Mouse (Mus musculus) heart, embryonic 14.5 days (tissue): ENCODE measurements at regions not wholly inside any gene's neighbourhood (a gene's known extent, or its start where the extent isn't known, plus 50 kb on each side); places are given as distances from the start of the nearest gene placed in this dataset.

Source experiments
- ATAC-seq: fragments of 200-750 bp; cut with Nextera tagmentation; 2 replicates; pipeline ENCODE4 v1.8.0; 2017; ENCODE audit warnings: low read depth, moderate TSS enrichment; ENCODE audit not compliant: insufficient number of reproducible peaks, insufficient read depth, low FRiP score
- H3K27ac ChIP-seq, 2 experiments: fragments of 200-500 bp in 1 of 2; fragments of 300-500 bp in 1 of 2; sonication (generic) in 1 of 2; replicated peaks in 1 of 2; 2 replicates each; pipeline ENCODE4 v1.5.1; 2012 to 2014; ENCODE audit warnings: low read depth in 2 of 2, low read length in 2 of 2, control low read depth in 1 of 2, mild to moderate bottlenecking in 1 of 2, mixed read lengths in 1 of 2; ENCODE audit not compliant: control insufficient read depth in 1 of 2, insufficient read depth in 1 of 2
- H3K27me3 ChIP-seq: fragments of 300-500 bp; sonication (generic); 2 replicates; pipeline ENCODE4 v1.6.1; 2014; ENCODE audit warnings: mild to moderate bottlenecking, low read length, control low read depth; ENCODE audit not compliant: control insufficient read depth, insufficient read depth
- H3K36me3 ChIP-seq: fragments of 300-500 bp; sonication (generic); 2 replicates; pipeline ENCODE4 v1.6.1; 2014; ENCODE audit warnings: mild to moderate bottlenecking, control low read depth, low read length, mixed read lengths; ENCODE audit not compliant: control insufficient read depth, insufficient read depth
- H3K4me1 ChIP-seq, 2 experiments: fragments of 200-500 bp in 1 of 2; fragments of 300-500 bp in 1 of 2; sonication (generic) in 1 of 2; 2 replicates each; pipeline ENCODE4 v1.6.1; 2012 to 2014; ENCODE audit warnings: low read length in 2 of 2, control low read depth in 1 of 2, mixed read lengths in 1 of 2; ENCODE audit not compliant: control insufficient read depth in 2 of 2, insufficient read depth in 2 of 2
- H3K4me2 ChIP-seq: fragments of 300-500 bp; sonication (generic); 2 replicates; pipeline ENCODE4 v1.6.1; 2014; ENCODE audit warnings: mild to moderate bottlenecking, low read length
- H3K4me3 ChIP-seq, 2 experiments: fragments of 200-500 bp in 1 of 2; fragments of 300-500 bp in 1 of 2; sonication (generic) in 1 of 2; 2 replicates each; pipeline ENCODE4 v1.5.1; 2012 to 2014; ENCODE audit warnings: low read length in 2 of 2, mild to moderate bottlenecking in 2 of 2, control low read depth in 1 of 2, low read depth in 1 of 2, moderate library complexity in 1 of 2; ENCODE audit not compliant: control insufficient read depth in 1 of 2, insufficient read depth in 1 of 2
- H3K9ac ChIP-seq: fragments of 300-500 bp; sonication (generic); 2 replicates; pipeline ENCODE4 v1.6.1; 2014; ENCODE audit warnings: mild to moderate bottlenecking, low read length
- H3K9me3 ChIP-seq: fragments of 300-500 bp; sonication (generic); 2 replicates; pipeline ENCODE4 v1.6.1; 2016; ENCODE audit warnings: low read length, control low read depth; ENCODE audit not compliant: control insufficient read depth
- WGBS: fragments of 180-500 bp; shearing (Covaris S2); extraction: QIAGEN DNeasy Blood & Tissue Kit; methylation state at CpG from one replicate; pipeline ENCODE4 v1.1.7; 2014; 5-methylcytosine and 5-hydroxymethylcytosine counted together

DNA sequence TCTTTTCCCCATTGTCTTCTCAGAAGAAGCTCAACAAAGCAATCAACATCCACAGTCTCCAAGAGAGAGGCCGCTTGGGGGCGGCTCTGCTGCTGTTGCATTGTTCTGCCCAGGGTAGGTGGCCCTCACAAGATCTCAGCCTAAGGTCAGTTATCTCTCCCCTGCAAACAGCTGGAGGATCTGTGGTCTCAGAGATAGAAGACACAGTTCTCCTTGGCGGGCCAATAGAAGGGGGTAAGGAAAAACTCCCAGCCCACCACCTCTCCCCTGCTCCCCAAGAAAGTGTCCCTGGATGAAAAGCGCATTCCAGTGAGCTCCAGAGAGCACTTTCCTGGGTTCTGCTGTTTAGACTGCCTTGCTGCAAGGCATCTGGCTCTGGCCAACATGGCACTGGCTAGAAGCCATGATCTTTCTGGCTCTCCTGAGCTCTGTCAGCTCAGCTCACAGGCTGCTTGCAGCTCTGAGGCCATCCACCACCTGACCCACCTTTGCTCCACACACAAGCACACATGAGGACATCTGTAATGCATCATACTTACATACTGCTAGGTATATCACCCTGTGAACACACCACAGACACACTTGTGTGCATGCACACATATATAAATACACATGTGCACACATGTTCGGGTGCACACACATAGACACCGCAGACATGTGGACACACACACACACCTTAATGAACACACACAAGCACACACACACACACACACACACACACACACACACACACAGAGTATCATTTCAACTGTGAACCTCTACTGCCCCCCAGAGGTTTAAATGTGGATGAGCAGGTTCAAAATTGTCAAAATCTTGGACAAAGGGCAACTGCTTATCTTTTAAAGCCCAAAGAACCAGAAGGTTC lies 307.7 kb downstream of the Diras2 start:
- H3K9ac ChIP-seq: peak overlapping the region; percentile 35; the same call in 1 of the 2 replicates
- H3K4me1 ChIP-seq: peaks cover 14 to 16% of the 10 kb centered on the region in 2 experiments
- no peak overlapping the region for H3K4me3 ChIP-seq
- H3K27ac ChIP-seq: peak overlapping the region in 1 of 2 experiments; percentile 45; a peak in 1 of 4 replicates
- ATAC-seq: no peak
- peaks cover 9% of the 10 kb centered on the region; the same call in 1 of the 2 replicates for H3K9me3 ChIP-seq
- no peak overlapping the region for H3K4me2 ChIP-seq
- H3K27me3 ChIP-seq: no peaks in the 10 kb centered on the region
- WGBS: 47% methylated on average over 6 of the region's 6 CpGs
- H3K36me3 ChIP-seq: no peaks in the 10 kb centered on the region

GRCm38 (mm10) chr13:52233971-52234370 lies 297.1 kb downstream of the Diras2 start:
- no peak overlapping the region for H3K9ac ChIP-seq
- no peak for ATAC-seq
- 72% methylated on average over 5 of the region's 5 CpGs for WGBS
- H3K4me2 ChIP-seq: no peak overlapping the region
- H3K36me3 ChIP-seq: no peaks in the 10 kb centered on the region
- no peaks in the 10 kb centered on the region for H3K9me3 ChIP-seq
- H3K4me1 ChIP-seq: peaks cover 7 to 8% of the 10 kb centered on the region in 2 experiments; a peak in 3 of 4 replicates
- H3K4me3 ChIP-seq: no peak overlapping the region
- no peak overlapping the region for H3K27ac ChIP-seq
- H3K27me3 ChIP-seq: no peaks in the 10 kb centered on the region

GRCm38 (mm10) chr13:52236105-52236504 lies 295.0 kb downstream of the Diras2 start:
- WGBS: 11% methylated on average over 10 of the region's 10 CpGs

GRCm38 (mm10) chr13:52239563-52239962 lies 291.5 kb downstream of the Diras2 start:
- H3K4me1 ChIP-seq: peaks cover 7 to 8% of the 10 kb centered on the region in 2 experiments; a peak in 3 of 4 replicates
- 83% methylated on average over 1 of the region's 1 CpGs for WGBS
- ATAC-seq: no peak
- 0 out of 2 replicates have a peak, but pooled peaks cover 6% of the 10 kb centered on the region for H3K9me3 ChIP-seq
- H3K9ac ChIP-seq: no peak overlapping the region
- no peak overlapping the region for H3K27ac ChIP-seq
- H3K4me3 ChIP-seq: no peak overlapping the region
- H3K4me2 ChIP-seq: no peak overlapping the region
- H3K27me3 ChIP-seq: no peaks in the 10 kb centered on the region
- H3K36me3 ChIP-seq: no peaks in the 10 kb centered on the region

More at GRCm38 (mm10) chr13:52236105-52236504, 295.0 kb downstream of the Diras2 start:
- Histone ChIP-seq H3K4me3 (no peak overlapping the region; a peak in 1 of 4 replicates), H3K36me3 (no peaks in the 10 kb centered on the region), H3K4me1 (peaks cover 7 to 8% of the 10 kb centered on the region in 2 experiments; a peak in 3 of 4 replicates), H3K9me3 (no peaks in the 10 kb centered on the region), H3K27ac (peak overlapping the region; percentile 26 to 33; a peak in 1 of 4 replicates), H3K9ac (no peak overlapping the region; the same call in 1 of the 2 replicates), H3K4me2 (peak overlapping the region; percentile 51), H3K27me3 (no peaks in the 10 kb centered on the region)
- ATAC-seq: no peak

- Histone ChIP-seq H3K27me3 (no peaks in the 10 kb centered on the region), H3K9ac (no peak overlapping the region), H3K4me3 (no peak overlapping the region), H3K4me2 (no peak overlapping the region), H3K36me3 (no peaks in the 10 kb centered on the region), H3K4me1 (no peaks in the 10 kb centered on the region), H3K9me3 (0 out of 2 replicates have a peak, but pooled peaks cover 6% of the 10 kb centered on the region), H3K27ac (no peak overlapping the region)
- ATAC-seq: no peak
- WGBS: 44% methylated on average over 1 of the region's 1 CpGs
Observed at GRCm38 (mm10) chr13:52241761-52242160, 289.3 kb downstream of the Diras2 start.

- no peaks in the 10 kb centered on the region for H3K27me3 ChIP-seq
- no peaks in the 10 kb centered on the region for H3K36me3 ChIP-seq
- H3K4me2 ChIP-seq: no peak overlapping the region
- no peaks in the 10 kb centered on the region for H3K9me3 ChIP-seq
- H3K4me1 ChIP-seq: no peaks in the 10 kb centered on the region
- ATAC-seq: no peak
- WGBS: 81% methylated on average over 2 of the region's 2 CpGs
- no peak overlapping the region for H3K9ac ChIP-seq
- H3K4me3 ChIP-seq: no peak overlapping the region
- H3K27ac ChIP-seq: no peak overlapping the region
Observed at GRCm38 (mm10) chr13:52249492-52249891, 281.6 kb downstream of the Diras2 start.

DNA sequence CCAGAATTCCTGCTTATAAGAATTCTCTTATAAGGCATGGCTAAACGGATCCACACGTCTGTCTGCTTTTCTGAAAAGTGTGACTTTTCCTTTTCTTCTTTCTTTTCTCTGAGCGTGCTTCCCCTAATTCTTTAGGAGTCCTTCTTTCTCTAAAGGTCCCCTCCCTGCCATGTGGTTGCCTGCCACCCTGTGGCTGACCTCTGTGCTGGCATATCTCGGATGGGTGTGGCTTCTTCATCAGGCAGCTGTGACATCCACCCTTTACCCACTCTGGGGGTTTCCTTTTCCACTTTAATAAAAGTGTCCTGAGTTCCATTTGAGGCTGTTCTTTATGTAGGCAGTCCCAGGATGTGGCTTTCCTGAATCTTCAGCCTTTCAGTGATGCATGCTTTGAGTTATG lies 280.7 kb downstream of the Diras2 start:
- H3K9me3 ChIP-seq: no peaks in the 10 kb centered on the region

More for the DNA sequence above, 280.7 kb downstream of the Diras2 start:
- H3K27me3 ChIP-seq: no peaks in the 10 kb centered on the region
- 62% methylated on average over 4 of the region's 4 CpGs for WGBS
- no peak overlapping the region for H3K4me3 ChIP-seq
- ATAC-seq: no peak
- no peaks in the 10 kb centered on the region for H3K4me1 ChIP-seq
- no peaks in the 10 kb centered on the region for H3K36me3 ChIP-seq
- no peak overlapping the region for H3K4me2 ChIP-seq
- H3K27ac ChIP-seq: no peak overlapping the region
- no peak overlapping the region for H3K9ac ChIP-seq
